Mouse (Mus musculus) left cerebral cortex, adult 18-20 months (tissue): ENCODE results near the gene Sort1. TPM values are rescaled to one million over a fixed set of nuclear protein-coding genes. Genes with fewer than 3 reads are reported as not detected.

Experiments used
- total RNA-seq, 2 experiments: library from RNA; stranded (reverse); gene quantifications; 2 replicates each; pipeline ENCODE4 v1.2.3; 2021

The Sort1 gene
- total RNA-seq, 2 experiments from 2014 or later, result 305 to 320 TPM

Other genes starting within 250 kb of the Sort1 start
- gene Gstm4, start 239.2 kb upstream of the Sort1 start, total RNA-seq, result 10 to 100 TPM; 11.5 to 11.6 TPM
- gene Ampd2, start 197.4 kb upstream of the Sort1 start, total RNA-seq, result 10 to 100 TPM; 52.3 to 58.5 TPM
- under 1 TPM in 1 of 2 experiments, not detected in 1; 0.21 TPM for gene Gnat2, start 191.3 kb upstream of the Sort1 start, total RNA-seq
- 10 to 100 TPM; 29.0 to 30.4 TPM for gene Gnai3, start 137.9 kb upstream of the Sort1 start, total RNA-seq
- gene Gpr61, start 129.2 kb upstream of the Sort1 start, total RNA-seq, result 10 to 100 TPM; 18.4 to 22.3 TPM
- 10 to 100 TPM; 78.2 to 79.7 TPM for gene Amigo1, start 97.7 kb upstream of the Sort1 start, total RNA-seq
- 10 to 100 TPM; 20.6 to 21.4 TPM for gene Cyb561d1, start 82.9 kb upstream of the Sort1 start, total RNA-seq
- 10 to 100 TPM; 22.9 to 27.9 TPM for gene Atxn7l2, start 73.1 kb upstream of the Sort1 start, total RNA-seq
- gene Sypl2, start 57.4 kb upstream of the Sort1 start, total RNA-seq, result 1 to 10 TPM; 2.3 TPM
- gene Psma5, start 27.2 kb upstream of the Sort1 start, total RNA-seq, result 10 to 100 TPM; 68.9 to 76.7 TPM
- gene Mybphl, start 80.8 kb downstream of the Sort1 start, total RNA-seq, result under 1 TPM; 0.26 to 0.49 TPM
- 10 to 100 TPM; 17.8 to 18.1 TPM for gene Psrc1, start 99.8 kb downstream of the Sort1 start, total RNA-seq
- 100 to 1,000 TPM; 148 to 155 TPM for gene Celsr2, start 131.5 kb downstream of the Sort1 start, total RNA-seq
- gene Sars, start 161.1 kb downstream of the Sort1 start, total RNA-seq, result 100 to 1,000 TPM; 244 to 258 TPM